Mouse (Mus musculus) bone marrow, adult 2 months (tissue): ENCODE results near the gene Ppm1e.

ENCODE experiments used
- CTCF ChIP-seq: fragments of 200-500 bp; IDR thresholded peaks from 2 replicates; pipeline ENCODE4 v1.5.1; 2011; ENCODE audit warnings: low read length, control low read depth; ENCODE audit not compliant: control insufficient read depth, insufficient read depth
- POLR2A ChIP-seq: fragments of 200-500 bp; IDR thresholded peaks from 2 replicates; pipeline ENCODE4 v1.6.1; 2011; ENCODE audit warnings: low read depth, mild to moderate bottlenecking, control low read depth, low read length, borderline replicate concordance; ENCODE audit not compliant: control insufficient read depth

DNA sequence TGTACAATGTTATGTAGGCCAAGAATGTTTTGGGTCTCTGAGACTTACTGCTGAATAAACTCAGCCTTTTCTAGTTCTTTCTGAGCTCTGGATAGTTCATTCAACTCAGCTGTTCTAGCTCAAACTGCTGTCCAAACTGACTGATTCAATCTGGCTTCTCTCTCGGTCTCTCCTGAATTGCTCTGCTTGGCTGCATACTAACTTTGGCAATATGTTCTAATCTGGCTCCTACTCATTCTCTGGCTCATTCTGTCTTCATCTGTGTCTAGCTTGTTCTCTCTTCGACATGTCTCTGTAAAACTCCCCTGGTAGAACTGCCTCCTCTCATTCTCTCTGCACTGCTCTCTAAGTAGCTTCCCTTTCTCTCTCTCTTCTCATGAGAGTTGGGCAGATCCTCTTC is 72.6 kb downstream of the Ppm1e start:
- no peak for TF ChIP-seq POLR2A
- no peak for TF ChIP-seq CTCF
